Mouse (Mus musculus) brain, embryonic 14.5 days (tissue): ENCODE measurements around the gene Oca2.
A peak's percentile ranks its signal among the peaks of the same experiment; 100 is the strongest.

Experiments
- CTCF ChIP-seq: fragments of 200-500 bp; IDR thresholded peaks from 2 replicates; pipeline ENCODE4 v1.5.1; 2012; ENCODE audit warnings: inconsistent platforms, mild to moderate bottlenecking, moderate library complexity, borderline replicate concordance; ENCODE audit not compliant: insufficient read depth, insufficient read length; ENCODE audit errors: extremely low read depth
- POLR2A ChIP-seq: fragments of 200-500 bp; IDR thresholded peaks from 2 replicates; pipeline ENCODE4 v1.6.1; 2012; ENCODE audit warnings: mild to moderate bottlenecking, inconsistent platforms, borderline replicate concordance; ENCODE audit not compliant: poor library complexity, insufficient read depth, insufficient read length, severe bottlenecking; ENCODE audit errors: extremely low read depth

DNA sequence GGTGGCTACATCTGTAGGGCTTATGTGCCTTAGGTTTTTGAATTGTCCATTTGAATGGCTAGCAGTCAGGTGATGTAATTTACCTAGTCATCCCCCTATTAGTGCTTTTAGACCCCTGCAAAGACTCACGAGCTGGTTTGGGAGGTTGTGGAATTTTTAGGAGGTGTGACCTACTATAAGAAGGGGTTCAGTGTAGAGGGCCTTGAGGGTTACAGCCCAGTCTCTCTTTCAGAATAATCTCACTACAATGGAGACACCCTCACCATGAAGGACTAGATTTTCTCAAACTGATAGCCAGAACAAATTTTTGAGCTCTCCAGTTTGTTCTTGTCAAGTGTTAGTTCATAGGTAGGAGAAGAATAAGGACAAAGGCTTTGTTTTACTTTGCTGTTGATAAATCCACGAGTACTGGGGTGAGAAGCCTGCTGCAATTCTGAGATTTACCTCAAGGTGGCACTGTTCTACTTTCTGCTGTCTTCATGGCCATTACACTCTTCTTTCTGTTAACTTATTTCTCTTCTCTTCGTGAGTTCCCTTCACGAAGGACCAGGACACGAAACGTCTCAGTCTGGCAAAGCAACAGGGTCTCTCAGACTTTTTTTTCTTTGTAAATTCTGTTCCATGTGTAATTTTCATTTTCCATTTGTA, 52.0 kb downstream of the Oca2 start:
- TF ChIP-seq CTCF = peak; percentile 78
- TF ChIP-seq POLR2A = no peak
